Mouse (Mus musculus): ENCODE measurements at regions not wholly inside any gene's neighbourhood (a gene's known extent, or its start where the extent isn't known, plus 50 kb on each side); places are given as distances from the start of the nearest gene placed in this dataset.

DNA sequence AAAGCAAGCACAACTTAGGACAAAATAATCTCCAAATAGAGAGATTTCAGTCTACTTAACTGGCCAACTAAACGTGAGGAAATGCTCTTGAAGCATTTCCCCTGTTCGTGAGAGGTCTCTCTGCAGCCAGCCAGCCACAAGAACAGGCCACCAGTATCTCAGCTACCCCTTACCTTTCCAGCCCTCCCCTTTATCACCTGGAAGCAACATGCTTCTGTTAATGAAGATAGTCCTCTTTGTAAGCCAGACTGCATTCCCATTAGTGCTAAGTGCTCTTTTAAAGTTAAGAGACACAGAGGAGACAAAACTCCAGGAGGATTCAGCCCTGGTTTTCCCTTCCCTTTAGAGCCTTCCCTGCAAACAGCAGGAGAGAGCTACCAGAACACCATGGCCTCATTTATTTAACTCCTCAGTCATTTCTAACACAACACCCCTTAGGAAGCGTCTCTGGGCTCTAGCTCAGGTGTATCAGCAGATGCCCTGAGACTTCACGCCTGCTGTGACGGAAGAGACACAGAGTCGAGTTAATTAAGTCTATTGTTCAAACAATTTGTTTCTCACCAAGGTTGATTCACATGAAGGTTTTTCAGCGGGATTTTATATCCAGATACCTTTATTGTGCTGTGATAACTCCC lies 157.8 kb upstream of the Nabp1 start:
- 40% methylated on average over 7 of the region's 7 CpGs for WGBS
- DNase-seq (ENCODE audit: extremely low spot score, low spot score), result no peak
- Histone ChIP-seq H3K27ac (0 out of 2 replicates have a peak overlapping the region, but pooled peaks have one; percentile 35), H3K9me3 (no peaks in the 10 kb centered on the region), H3K4me3 (no peak overlapping the region), H3K4me1 (peaks cover 16% of the 10 kb centered on the region), H3K36me3 (replicated peaks) (no peaks in the 10 kb centered on the region), H3K27me3 (ENCODE audit: poor library complexity, severe bottlenecking) (no peaks in the 10 kb centered on the region)

DNA sequence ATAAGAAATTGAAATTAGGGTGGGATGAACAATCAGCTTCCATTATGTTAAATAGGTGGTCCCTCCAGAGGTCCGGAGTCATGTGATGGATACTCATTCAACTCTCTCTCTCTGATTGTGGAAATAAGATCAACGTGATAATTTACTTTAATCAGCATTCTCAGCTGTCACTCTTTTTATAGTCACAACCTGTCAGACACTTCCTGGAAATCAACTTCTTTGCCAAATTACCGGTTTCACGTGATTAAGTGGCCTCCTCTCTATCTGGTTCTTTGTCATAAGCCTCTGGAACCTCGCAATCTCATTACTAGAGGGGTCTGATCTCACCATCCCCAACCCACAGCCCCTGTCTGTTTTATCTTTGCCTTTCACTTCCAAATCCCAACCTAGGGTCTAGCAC lies 155.6 kb upstream of the Nabp1 start:
- Histone ChIP-seq H3K27ac (no peak overlapping the region), H3K9me3 (no peaks in the 10 kb centered on the region), H3K4me1 (peaks cover 19% of the 10 kb centered on the region), H3K4me3 (no peak overlapping the region), H3K36me3 (replicated peaks) (no peaks in the 10 kb centered on the region), H3K27me3 (ENCODE audit: poor library complexity, severe bottlenecking) (no peaks in the 10 kb centered on the region)
- 83% methylated on average over 5 of the region's 5 CpGs for WGBS
- DNase-seq (ENCODE audit: extremely low spot score, low spot score), result no peak

DNA sequence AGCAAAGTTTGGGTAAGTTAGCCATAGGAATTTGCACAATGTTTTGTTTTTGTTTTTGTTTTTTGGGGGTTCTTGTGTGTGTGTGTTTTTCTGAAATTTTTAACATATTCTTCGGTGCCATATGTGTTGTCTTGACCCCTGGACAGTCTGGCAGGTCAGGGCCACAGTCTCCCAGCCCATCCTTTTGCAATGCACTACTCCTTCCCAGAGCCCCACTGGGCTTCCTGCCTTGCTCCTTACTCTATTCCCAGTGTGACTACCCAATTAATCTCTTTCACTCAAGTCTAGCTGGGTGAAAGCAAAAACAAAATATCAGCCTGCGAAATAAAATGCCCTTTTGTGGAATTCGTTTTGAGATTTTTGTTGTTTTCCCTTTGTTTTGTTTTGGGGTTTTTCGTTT lies 154.6 kb upstream of the Nabp1 start:
- Histone ChIP-seq H3K9me3 (no peaks in the 10 kb centered on the region), H3K36me3 (replicated peaks) (no peaks in the 10 kb centered on the region), H3K4me3 (no peak overlapping the region), H3K27ac (no peak overlapping the region), H3K4me1 (peaks cover 19% of the 10 kb centered on the region), H3K27me3 (ENCODE audit: poor library complexity, severe bottlenecking) (no peaks in the 10 kb centered on the region)
- WGBS, result 82% methylated on average over 4 of the region's 4 CpGs
- no peak for DNase-seq (ENCODE audit: extremely low spot score, low spot score)

GRCm38 (mm10) chr1:51629848-51630247 lies 151.6 kb upstream of the Nabp1 start:
- no peak for DNase-seq (ENCODE audit: extremely low spot score, low spot score)
- no peaks in the 10 kb centered on the region for H3K9me3 ChIP-seq
- H3K4me3 ChIP-seq, result no peak overlapping the region
- H3K27ac ChIP-seq, result no peak overlapping the region
- H3K27me3 ChIP-seq (ENCODE audit: poor library complexity, severe bottlenecking), result no peaks in the 10 kb centered on the region
- 92% methylated on average over 1 of the region's 1 CpGs for WGBS
- H3K4me1 ChIP-seq, result 0 out of 2 replicates have a peak, but pooled peaks cover 3% of the 10 kb centered on the region
- no peaks in the 10 kb centered on the region for H3K36me3 ChIP-seq (replicated peaks)

DNA sequence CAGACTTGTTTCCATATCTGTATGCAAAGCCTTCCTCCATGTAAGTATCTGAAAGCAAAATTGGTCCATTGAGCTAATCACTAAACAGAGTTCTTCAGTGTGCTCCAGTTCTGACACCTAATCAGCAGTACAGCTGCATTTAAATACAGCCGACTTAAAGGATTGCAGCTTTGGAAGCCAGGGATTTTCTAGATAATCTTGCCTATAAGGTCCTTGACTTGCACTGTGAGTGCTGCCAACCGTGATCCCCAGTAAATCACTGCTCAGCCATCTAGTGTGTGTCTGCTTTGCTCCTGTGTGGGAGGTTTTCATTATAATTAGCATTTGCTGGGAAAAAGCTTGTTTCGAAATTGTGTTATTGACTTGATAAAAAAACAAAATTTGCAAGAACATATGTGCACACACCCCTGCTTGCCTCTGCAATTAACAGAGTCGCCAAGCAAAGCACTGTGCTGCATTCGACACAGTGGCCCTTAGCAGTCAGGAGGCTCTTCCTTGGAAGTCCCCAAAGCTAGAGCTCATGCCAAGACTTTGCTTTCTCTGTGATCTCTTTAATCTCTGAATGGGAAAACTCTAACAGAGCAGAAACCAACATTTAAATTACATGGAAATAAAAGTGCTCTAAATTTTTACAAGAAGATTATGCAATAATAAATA lies 150.0 kb upstream of the Nabp1 start:
- 64% methylated on average over 5 of the region's 5 CpGs for WGBS
- H3K9me3 ChIP-seq, result no peaks in the 10 kb centered on the region
- no peak for DNase-seq (ENCODE audit: extremely low spot score, low spot score)
- H3K36me3 ChIP-seq (replicated peaks), result no peaks in the 10 kb centered on the region
- no peak overlapping the region for H3K27ac ChIP-seq
- H3K27me3 ChIP-seq (ENCODE audit: poor library complexity, severe bottlenecking), result 0 out of 2 replicates have a peak, but pooled peaks cover 4% of the 10 kb centered on the region
- H3K4me3 ChIP-seq, result no peak overlapping the region
- H3K4me1 ChIP-seq, result peaks cover 11% of the 10 kb centered on the region

DNA sequence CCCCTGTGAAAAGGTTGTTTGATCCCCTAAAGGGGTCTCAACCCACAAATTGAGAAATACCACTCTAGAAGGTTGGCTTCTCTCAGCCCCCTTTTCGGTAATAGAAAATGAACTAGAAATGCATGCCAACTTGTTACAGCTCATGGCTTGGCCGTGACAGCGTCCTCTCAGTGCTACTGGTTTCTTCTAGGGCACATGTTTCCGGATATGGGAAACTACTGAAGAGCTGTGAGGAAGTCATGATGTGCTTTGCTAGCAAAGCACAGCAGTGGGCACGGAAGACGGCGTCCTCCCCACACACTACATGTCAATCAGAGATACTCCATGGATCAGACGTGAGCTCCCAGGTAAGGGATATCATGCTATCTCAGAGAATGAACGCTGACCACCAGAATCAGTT lies 148.1 kb upstream of the Nabp1 start:
- H3K36me3 ChIP-seq (replicated peaks), result no peaks in the 10 kb centered on the region
- no peak overlapping the region for H3K4me3 ChIP-seq
- H3K27me3 ChIP-seq (ENCODE audit: poor library complexity, severe bottlenecking), result 0 out of 2 replicates have a peak, but pooled peaks cover 4% of the 10 kb centered on the region
- no peak overlapping the region for H3K27ac ChIP-seq
- 94% methylated on average over 9 of the region's 9 CpGs for WGBS
- DNase-seq (ENCODE audit: extremely low spot score, low spot score), result no peak
- peaks cover 30% of the 10 kb centered on the region for H3K4me1 ChIP-seq
- H3K9me3 ChIP-seq, result no peaks in the 10 kb centered on the region

GRCm38 (mm10) chr1:51625079-51625478 lies 146.9 kb upstream of the Nabp1 start:
- H3K4me3 ChIP-seq, result no peak overlapping the region
- DNase-seq (ENCODE audit: extremely low spot score, low spot score), result no peak
- 0 out of 2 replicates have a peak, but pooled peaks cover 4% of the 10 kb centered on the region for H3K27me3 ChIP-seq (ENCODE audit: poor library complexity, severe bottlenecking)
- H3K4me1 ChIP-seq, result peaks cover 35% of the 10 kb centered on the region
- no peak overlapping the region for H3K27ac ChIP-seq
- 93% methylated on average over 7 of the region's 7 CpGs for WGBS
- no peaks in the 10 kb centered on the region for H3K9me3 ChIP-seq
- H3K36me3 ChIP-seq (replicated peaks), result no peaks in the 10 kb centered on the region

DNA sequence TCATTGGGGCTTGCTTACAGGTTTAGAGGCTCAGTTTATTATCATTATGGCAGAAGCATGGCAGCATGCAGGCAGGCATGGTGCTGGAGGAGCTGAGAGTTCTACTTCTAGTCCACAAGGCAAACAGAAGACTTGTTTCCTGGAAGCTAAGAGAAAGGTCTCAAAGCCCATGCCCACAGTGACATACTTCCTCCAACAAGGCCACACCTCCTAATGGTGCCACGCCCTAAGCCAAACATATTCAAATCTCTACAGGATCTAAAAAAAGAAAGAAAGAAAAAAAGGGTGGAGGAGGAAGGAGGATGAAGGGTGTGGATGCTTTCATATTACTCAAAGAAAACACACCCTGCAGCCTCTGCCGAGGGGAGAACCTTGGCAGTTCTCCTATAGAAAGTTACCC lies 146.3 kb upstream of the Nabp1 start:
- H3K27me3 ChIP-seq (ENCODE audit: poor library complexity, severe bottlenecking), result 0 out of 2 replicates have a peak, but pooled peaks cover 4% of the 10 kb centered on the region
- DNase-seq (ENCODE audit: extremely low spot score, low spot score), result no peak
- H3K27ac ChIP-seq, result no peak overlapping the region
- H3K36me3 ChIP-seq (replicated peaks), result no peaks in the 10 kb centered on the region
- H3K4me3 ChIP-seq, result no peak overlapping the region
- no peaks in the 10 kb centered on the region for H3K9me3 ChIP-seq
- H3K4me1 ChIP-seq, result peaks cover 35% of the 10 kb centered on the region
- 91% methylated on average over 2 of the region's 2 CpGs for WGBS

- 81% methylated on average over 3 of the region's 3 CpGs for WGBS
- H3K4me3 ChIP-seq, result no peak overlapping the region
- peaks cover 41% of the 10 kb centered on the region for H3K4me1 ChIP-seq
- H3K36me3 ChIP-seq (replicated peaks), result no peaks in the 10 kb centered on the region
- no peak for DNase-seq (ENCODE audit: extremely low spot score, low spot score)
- peaks cover 4% of the 10 kb centered on the region; the same call in 1 of the 2 replicates for H3K27me3 ChIP-seq (ENCODE audit: poor library complexity, severe bottlenecking)
- H3K9me3 ChIP-seq, result no peaks in the 10 kb centered on the region
- peak overlapping the region; percentile 73 for H3K27ac ChIP-seq
These were observed 144.8 kb upstream of the Nabp1 start for GRCm38 (mm10) chr1:51622986-51623385.

GRCm38 (mm10) chr1:51622181-51622862 lies 144.1 kb upstream of the Nabp1 start:
- peak overlapping the region; percentile 73 for H3K27ac ChIP-seq
- no peaks in the 10 kb centered on the region for H3K9me3 ChIP-seq
- H3K4me1 ChIP-seq, result peaks cover 48% of the 10 kb centered on the region
- WGBS, result 36% methylated on average over 9 of the region's 9 CpGs
- no peaks in the 10 kb centered on the region for H3K36me3 ChIP-seq (replicated peaks)
- no peak for DNase-seq (ENCODE audit: extremely low spot score, low spot score)
- peaks cover 4% of the 10 kb centered on the region; the same call in 1 of the 2 replicates for H3K27me3 ChIP-seq (ENCODE audit: poor library complexity, severe bottlenecking)
- no peak overlapping the region for H3K4me3 ChIP-seq

GRCm38 (mm10) chr1:51621062-51621461 lies 142.8 kb upstream of the Nabp1 start:
- Histone ChIP-seq H3K27ac (no peak overlapping the region), H3K36me3 (replicated peaks) (no peaks in the 10 kb centered on the region), H3K4me3 (no peak overlapping the region), H3K9me3 (no peaks in the 10 kb centered on the region), H3K4me1 (peaks cover 55% of the 10 kb centered on the region), H3K27me3 (ENCODE audit: poor library complexity, severe bottlenecking) (peaks cover 14% of the 10 kb centered on the region; the same call in 1 of the 2 replicates)
- DNase-seq (ENCODE audit: extremely low spot score, low spot score), result no peak
- 91% methylated on average over 6 of the region's 6 CpGs for WGBS

DNA sequence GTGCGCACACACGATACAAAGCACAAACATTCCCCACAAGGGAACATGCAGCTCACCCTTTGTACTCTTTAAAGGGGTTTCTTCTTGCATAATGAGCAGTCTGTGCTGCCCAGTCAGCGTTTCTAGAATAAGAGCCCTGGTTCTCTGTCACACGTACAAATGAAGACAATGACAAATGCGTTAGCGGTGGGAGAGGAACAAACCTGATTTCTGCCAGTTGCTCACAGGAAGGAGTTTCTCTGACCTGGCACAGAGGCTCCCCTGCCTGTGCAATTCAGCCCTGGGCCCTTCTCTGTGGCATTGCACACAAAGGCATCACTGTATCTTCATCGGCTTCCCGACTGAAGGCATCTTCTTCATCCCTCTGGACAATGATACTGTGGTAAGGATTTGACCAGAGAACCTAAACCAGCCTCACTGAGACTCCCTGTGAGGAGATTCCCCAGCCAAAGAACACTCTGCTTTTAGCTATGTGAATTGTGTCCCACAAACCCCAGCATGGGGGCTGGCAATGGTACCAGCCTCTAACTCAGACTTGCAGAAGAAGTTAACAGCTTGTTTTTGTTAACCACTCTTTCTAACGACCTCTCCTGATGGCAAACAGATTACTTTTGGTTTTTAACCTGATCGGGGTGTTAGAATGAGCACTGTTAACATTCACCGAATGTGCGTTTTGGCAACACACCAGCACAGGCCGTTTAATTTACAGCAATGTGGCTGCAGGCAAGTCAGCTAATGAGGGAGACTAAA lies 139.5 kb upstream of the Nabp1 start:
- Histone ChIP-seq H3K36me3 (replicated peaks) (no peaks in the 10 kb centered on the region), H3K27ac (peak overlapping the region; percentile 65), H3K27me3 (ENCODE audit: poor library complexity, severe bottlenecking) (peaks cover 11% of the 10 kb centered on the region; the same call in 1 of the 2 replicates), H3K4me1 (peaks cover 41% of the 10 kb centered on the region), H3K4me3 (no peak overlapping the region), H3K9me3 (no peaks in the 10 kb centered on the region)
- no peak for DNase-seq (ENCODE audit: extremely low spot score, low spot score)
- 38% methylated on average over 13 of the region's 13 CpGs for WGBS
